Mouse (Mus musculus) cerebellum, postnatal 4 days (tissue): ENCODE data around the gene Olfr661.

ENCODE experiments used
- DNase-seq, 2 experiments: peaks; one replicate each; pipeline ENCODE4 v3.0.0; 2022; ENCODE audit warnings: low spot score in 2 of 2, mixed read lengths in 1 of 2

Gene Olfr661

DNA sequence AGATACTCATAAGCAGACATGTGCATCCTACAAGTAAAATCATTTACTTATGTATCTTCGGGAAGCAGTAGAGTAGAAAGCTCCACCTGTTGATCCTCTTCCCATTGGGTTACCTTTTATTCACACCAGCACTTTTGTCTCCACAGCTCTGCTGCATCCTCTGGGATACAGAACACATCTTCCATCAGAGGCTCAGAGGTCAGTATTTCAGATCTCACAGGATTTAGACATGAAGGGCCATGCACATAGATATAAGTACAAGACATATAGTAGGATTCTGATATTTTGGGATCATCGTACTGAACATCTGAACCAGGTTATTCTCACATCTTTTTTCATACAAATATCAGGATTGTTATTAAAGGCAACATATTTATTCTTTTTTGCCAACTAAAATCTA lies at the start of gene Olfr661:
Gene Olfr661 (plus strand): TSS at position 301 of the 400 bp plus-strand sequence.
- no peak for DNase-seq

GRCm38 (mm10) chr7:104646841-104647482 lies 39.3 kb upstream of the Olfr661 start, which contains the start of gene Olfr658:
Gene Olfr658 (minus strand): TSS chr7:104647305.
- peak; percentile 23 to 24 for DNase-seq

DNA sequence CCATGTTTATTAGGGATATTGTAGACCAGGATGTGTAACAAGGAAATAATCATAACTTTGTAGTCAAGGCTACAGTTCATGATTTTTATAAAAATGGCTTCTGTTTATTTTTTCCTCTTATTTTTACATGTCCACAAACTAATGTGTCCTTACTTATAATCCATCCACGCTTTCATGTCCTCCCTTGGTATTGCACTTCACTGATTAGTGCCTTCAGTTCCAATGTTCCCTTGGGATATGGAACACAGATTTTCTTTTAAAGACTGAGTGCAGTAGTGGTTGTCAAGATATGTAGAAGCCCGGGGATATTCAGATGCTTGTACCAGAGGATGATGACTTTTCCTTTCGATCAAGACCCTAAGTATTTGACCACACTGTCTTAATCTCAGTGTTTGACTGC lies 19.8 kb upstream of the Olfr661 start, which contains the start of gene Olfr659:
Gene Olfr659 (plus strand): TSS at position 301 of the 400 bp plus-strand sequence.
- no peak for DNase-seq
